Mouse (Mus musculus) MN1 (cell line): ENCODE results near the gene Notch2.
"Not testable (repeated sequence)": the region's sequence is repeated elsewhere in the genome, so short reads cannot be mapped to it uniquely, and the experiment has no call there.

ENCODE experiments used
- DNase-seq: peaks from one replicate; pipeline ENCODE4 v3.0.0-alpha.2; 2016; ENCODE audit warnings: low spot score

Notch2 gene

GRCm38 (mm10) chr3:98031104-98031503 lies 17.8 kb downstream of the Notch2 start:
- DNase-seq: no peak

GRCm38 (mm10) chr3:98032191-98032590 lies 18.9 kb downstream of the Notch2 start:
- no peak for DNase-seq

GRCm38 (mm10) chr3:98032944-98033343 lies 19.6 kb downstream of the Notch2 start:
- DNase-seq: no peak

GRCm38 (mm10) chr3:98034622-98035593 lies 21.6 kb downstream of the Notch2 start:
- no peak for DNase-seq

- DNase-seq: no peak
Observed at GRCm38 (mm10) chr3:98036161-98036560, 22.8 kb downstream of the Notch2 start.

GRCm38 (mm10) chr3:98037151-98037550 lies 23.8 kb downstream of the Notch2 start:
- DNase-seq: peak; percentile 65

GRCm38 (mm10) chr3:98038658-98039057 lies 25.3 kb downstream of the Notch2 start:
- no peak for DNase-seq

GRCm38 (mm10) chr3:98039223-98039622 lies 25.9 kb downstream of the Notch2 start:
- no peak for DNase-seq

- no peak for DNase-seq
Observed at GRCm38 (mm10) chr3:98039666-98040456, 26.5 kb downstream of the Notch2 start.

- DNase-seq: no peak
Observed at GRCm38 (mm10) chr3:98040836-98041235, 27.5 kb downstream of the Notch2 start.

GRCm38 (mm10) chr3:98042301-98042700 lies 29.0 kb downstream of the Notch2 start:
- DNase-seq: peak; percentile 34

GRCm38 (mm10) chr3:98042955-98043456 lies 29.7 kb downstream of the Notch2 start:
- peak; percentile 72 for DNase-seq

- DNase-seq: no peak
Observed at GRCm38 (mm10) chr3:98043669-98044068, 30.3 kb downstream of the Notch2 start.

- DNase-seq: no peak
Observed at GRCm38 (mm10) chr3:98044768-98045368, 31.5 kb downstream of the Notch2 start.

- DNase-seq: no peak
Observed at GRCm38 (mm10) chr3:98045465-98046148, 32.3 kb downstream of the Notch2 start.

- DNase-seq: peak; percentile 58
Observed at GRCm38 (mm10) chr3:98046305-98046704, 33.0 kb downstream of the Notch2 start.

- peak; percentile 65 for DNase-seq
Observed at GRCm38 (mm10) chr3:98049671-98050070, 36.3 kb downstream of the Notch2 start.

- not testable (repeated sequence) for DNase-seq
Observed at GRCm38 (mm10) chr3:98050086-98050485, 36.8 kb downstream of the Notch2 start.

GRCm38 (mm10) chr3:98050492-98051406 lies 37.4 kb downstream of the Notch2 start:
- peak; percentile 58 for DNase-seq

- DNase-seq: no peak
Observed at GRCm38 (mm10) chr3:98051407-98051968, 38.2 kb downstream of the Notch2 start.
